Mouse (Mus musculus) C2C12 (cell line): Measurements from ENCODE around the gene Lyrm9.

ENCODE experiments used
- CEBPB ChIP-seq: IDR thresholded peaks from one replicate; pipeline ENCODE4 v1.6.1; 2011; ENCODE audit warnings: low read depth, mild to moderate bottlenecking, control low read depth, moderate library complexity
- FOSL1 ChIP-seq: IDR thresholded peaks from one replicate; pipeline ENCODE4 v1.8.0; 2011; ENCODE audit warnings: mild to moderate bottlenecking, low read length; ENCODE audit not compliant: poor library complexity, insufficient read depth, severe bottlenecking

DNA sequence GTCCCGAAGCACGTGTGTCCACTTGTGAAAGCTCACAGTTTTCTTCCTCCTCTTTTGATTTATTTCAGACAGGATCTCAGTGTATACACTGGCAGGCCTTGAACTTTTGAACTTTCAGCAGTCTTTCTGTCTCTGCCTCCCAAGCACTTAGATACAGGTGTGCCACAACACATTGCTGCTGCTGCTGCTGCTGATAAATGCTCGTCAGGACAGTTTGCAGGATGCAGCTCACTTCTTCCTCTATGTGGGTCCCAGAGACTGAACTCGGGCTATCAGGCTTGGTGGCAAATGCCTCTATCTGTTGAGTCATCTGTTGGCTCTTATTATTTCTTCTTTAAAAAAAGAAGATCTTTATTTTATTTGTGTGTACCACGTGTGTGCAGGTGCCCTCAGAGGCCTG lies 13.8 kb downstream of the Lyrm9 start:
- no peak for TF ChIP-seq FOSL1
- no peak for TF ChIP-seq CEBPB
